Mouse (Mus musculus) kidney, postnatal 0 days (tissue): ENCODE data around the gene Dhx37. TPM values are rescaled to one million over a fixed set of nuclear protein-coding genes. Genes with fewer than 3 reads are reported as not detected.
"Not testable (repeated sequence)": the region's sequence is repeated elsewhere in the genome, so short reads cannot be mapped to it uniquely, and the experiment has no call there.

Source experiments
- ATAC-seq: fragments of 200-750 bp; cut with Nextera tagmentation; replicated peaks from 2 replicates; pipeline ENCODE4 v1.8.0; 2017; ENCODE audit warnings: low read depth, moderate number of reproducible peaks, moderate TSS enrichment, moderate library complexity; ENCODE audit not compliant: low FRiP score
- DNase-seq: peaks from one replicate; pipeline ENCODE4 v3.0.0-alpha.2; 2016; ENCODE audit warnings: low spot score
- H3K27ac ChIP-seq: fragments of 300-500 bp; sonication (generic); 2 replicates; pipeline ENCODE4 v1.5.1; 2014; ENCODE audit warnings: mild to moderate bottlenecking
- H3K27me3 ChIP-seq: fragments of 300-500 bp; sonication (generic); 2 replicates; pipeline ENCODE4 v1.6.1; 2014; ENCODE audit warnings: low read length, mixed read lengths; ENCODE audit not compliant: insufficient read depth
- H3K36me3 ChIP-seq: fragments of 300-500 bp; sonication (generic); 2 replicates; pipeline ENCODE4 v1.6.1; 2014; ENCODE audit warnings: low read length, mixed read lengths; ENCODE audit not compliant: insufficient read depth
- H3K4me1 ChIP-seq: fragments of 300-500 bp; sonication (generic); replicated peaks from 2 replicates; pipeline ENCODE4 v1.6.1; 2014; ENCODE audit warnings: antibody characterized with exemption, low read length, mixed read lengths; ENCODE audit not compliant: insufficient read depth
- H3K4me2 ChIP-seq: fragments of 300-500 bp; sonication (generic); 2 replicates; pipeline ENCODE4 v1.6.1; 2014; ENCODE audit warnings: mild to moderate bottlenecking, low read length, moderate library complexity, mixed read lengths
- H3K4me3 ChIP-seq: fragments of 300-500 bp; sonication (generic); replicated peaks from 2 replicates; pipeline ENCODE4 v1.5.1; 2014; ENCODE audit warnings: low read depth, low read length
- H3K9ac ChIP-seq: fragments of 300-500 bp; sonication (generic); 2 replicates; pipeline ENCODE4 v1.6.1; 2014; ENCODE audit warnings: low read depth, low read length
- H3K9me3 ChIP-seq: fragments of 300-500 bp; sonication (generic); replicated peaks from 2 replicates; pipeline ENCODE4 v1.6.1; 2016; ENCODE audit warnings: low read length, inconsistent platforms, mixed read lengths
- CTCF ChIP-seq: IDR thresholded peaks from 2 replicates; pipeline ENCODE4 v1.5.1; 2016; ENCODE audit warnings: antibody characterized with exemption, low read depth, mild to moderate bottlenecking, moderate library complexity
- WGBS: fragments of 180-500 bp; shearing (Covaris S2); extraction: QIAGEN DNeasy Blood & Tissue Kit; methylation state at CpG from one replicate; pipeline ENCODE4 v1.1.7; 2014; 5-methylcytosine and 5-hydroxymethylcytosine counted together
- polyA plus RNA-seq: library from polyadenylated mRNA; unstranded; fragments of >200 nt; fragmentation: Nextera tagmentation; extraction: Ambion mirVana; gene quantifications from 2 replicates; pipeline ENCODE4 v1.2.1, GENCODE M21; 2015

The Dhx37 gene
- polyA plus RNA-seq, 1 experiment from 2014 or later = 7.2 TPM

DNA sequence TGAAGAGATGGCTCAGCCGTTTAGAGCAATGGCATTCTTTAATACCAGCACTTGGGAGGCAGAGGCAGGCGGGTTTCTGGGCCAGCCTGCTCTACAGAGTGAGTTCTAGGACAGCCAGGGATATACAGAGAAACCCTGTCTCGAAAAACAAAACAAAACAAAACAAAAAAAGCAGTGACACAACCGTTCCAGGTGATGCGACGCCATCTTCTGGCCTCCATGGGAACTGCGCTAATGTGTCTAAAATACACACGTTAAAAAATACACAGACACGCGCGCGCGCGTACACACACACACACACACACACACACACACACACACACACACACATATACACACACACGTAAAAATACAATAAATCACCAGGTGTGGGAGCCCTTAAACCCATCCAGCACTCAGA, 426 bp upstream of the Dhx37 start:
- ATAC-seq = not testable (repeated sequence)

DNA sequence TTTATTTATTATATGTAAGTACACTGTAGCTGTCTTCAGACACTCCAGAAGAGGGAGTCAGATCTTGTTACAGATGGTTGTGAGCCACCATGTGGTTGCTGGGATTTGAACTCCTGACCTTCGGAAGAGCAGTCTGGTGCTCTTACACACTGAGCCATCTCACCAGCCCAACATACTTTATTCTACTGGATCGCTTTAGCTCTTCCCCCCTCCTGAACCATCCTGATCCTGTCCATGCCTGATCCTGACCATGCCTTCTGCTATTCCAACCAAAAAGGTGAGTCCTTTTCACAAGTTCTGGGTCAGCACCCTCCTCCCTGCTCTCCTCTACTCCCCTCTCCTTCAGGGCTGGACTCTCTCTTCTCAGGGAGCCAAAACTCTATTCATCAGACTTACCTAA, 1.6 kb downstream of the Dhx37 start:
- H3K36me3 ChIP-seq = peaks cover 26% of the 10 kb centered on the region
- H3K9me3 ChIP-seq, H3K4me1 ChIP-seq, H3K4me3 ChIP-seq, H3K27ac ChIP-seq, H3K4me2 ChIP-seq, ATAC-seq, DNase-seq, H3K27me3 ChIP-seq, H3K9ac ChIP-seq: not testable (repeated sequence)
- 95% methylated on average over 2 of the region's 2 CpGs for WGBS

More for the DNA sequence above, 426 bp upstream of the Dhx37 start:
- WGBS = 60% methylated on average over 15 of the region's 15 CpGs
- peaks cover 14% of the 10 kb centered on the region for H3K36me3 ChIP-seq
- not testable (repeated sequence) for DNase-seq, H3K27ac ChIP-seq, H3K27me3 ChIP-seq, H3K4me1 ChIP-seq, H3K4me2 ChIP-seq, H3K9ac ChIP-seq, H3K9me3 ChIP-seq
- peak overlapping the region; percentile 51; the same call in 1 of the 2 replicates for H3K4me3 ChIP-seq
- TF ChIP-seq CTCF = peak; percentile 45

DNA sequence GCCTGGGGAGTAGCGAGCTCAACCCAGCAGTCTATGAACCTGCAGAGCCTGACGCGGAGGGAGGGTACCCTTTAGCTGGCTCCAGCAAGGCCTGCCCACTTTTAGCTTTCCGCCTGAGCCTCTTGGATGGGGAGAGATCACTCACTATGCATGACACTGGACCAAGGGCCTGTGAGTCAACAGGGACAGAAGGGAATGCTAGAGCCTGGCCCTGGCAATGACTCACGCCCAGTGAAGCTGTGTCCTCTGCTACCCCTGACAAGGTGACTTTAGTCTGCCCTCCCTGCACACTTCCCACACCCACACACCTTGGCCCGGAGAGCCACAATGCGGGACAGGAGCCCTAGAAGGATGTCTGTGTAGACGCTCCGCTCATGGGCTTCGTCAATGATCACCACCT, 7.6 kb downstream of the Dhx37 start:
- Histone ChIP-seq H3K27me3 (no peaks in the 10 kb centered on the region), H3K9me3 (no peaks in the 10 kb centered on the region), H3K4me1 (no peaks in the 10 kb centered on the region), H3K4me2 (no peak overlapping the region), H3K36me3 (peaks cover 71% of the 10 kb centered on the region), H3K27ac (no peak overlapping the region), H3K9ac (no peak overlapping the region), H3K4me3 (no peak overlapping the region)
- WGBS = 94% methylated on average over 10 of the region's 10 CpGs
- DNase-seq (no peak), ATAC-seq (no peak)
- TF ChIP-seq CTCF = no peak

DNA sequence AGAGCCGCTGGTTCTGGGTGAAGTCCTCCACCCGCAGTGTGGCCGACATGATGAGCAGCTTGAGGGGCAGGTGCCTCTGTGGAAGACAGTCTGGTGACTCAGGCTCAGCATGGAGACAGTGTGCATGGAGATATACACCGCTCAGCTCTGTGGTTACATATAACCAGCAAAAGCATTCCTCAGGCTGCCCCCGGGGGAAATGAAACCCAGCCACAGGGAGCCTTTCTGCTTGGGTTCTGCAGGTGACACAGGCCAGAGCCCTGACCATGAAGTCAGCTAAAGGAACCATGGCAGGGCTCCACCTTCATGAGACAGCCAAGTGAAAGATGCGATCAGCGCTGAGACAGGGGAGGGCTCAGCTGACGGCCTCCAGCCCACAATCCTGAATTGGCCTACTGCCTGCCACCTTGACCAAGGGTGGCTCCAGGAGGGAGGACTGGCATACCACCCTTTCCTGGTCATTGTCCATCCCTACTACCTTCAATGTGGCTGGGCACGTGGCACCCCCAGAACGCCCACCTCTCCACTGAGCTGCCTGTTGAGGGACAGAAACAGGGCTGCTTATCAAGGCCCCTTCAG, 8.1 kb downstream of the Dhx37 start:
- no peak overlapping the region for H3K4me2 ChIP-seq
- TF ChIP-seq CTCF = no peak
- H3K4me3 ChIP-seq = no peak overlapping the region
- ATAC-seq (no peak), DNase-seq (no peak)
- H3K27ac ChIP-seq = no peak overlapping the region
- 93% methylated on average over 10 of the region's 10 CpGs for WGBS
- no peaks in the 10 kb centered on the region for H3K9me3 ChIP-seq
- H3K27me3 ChIP-seq = no peaks in the 10 kb centered on the region
- H3K36me3 ChIP-seq = peaks cover 75% of the 10 kb centered on the region
- no peaks in the 10 kb centered on the region for H3K4me1 ChIP-seq
- H3K9ac ChIP-seq = no peak overlapping the region

DNA sequence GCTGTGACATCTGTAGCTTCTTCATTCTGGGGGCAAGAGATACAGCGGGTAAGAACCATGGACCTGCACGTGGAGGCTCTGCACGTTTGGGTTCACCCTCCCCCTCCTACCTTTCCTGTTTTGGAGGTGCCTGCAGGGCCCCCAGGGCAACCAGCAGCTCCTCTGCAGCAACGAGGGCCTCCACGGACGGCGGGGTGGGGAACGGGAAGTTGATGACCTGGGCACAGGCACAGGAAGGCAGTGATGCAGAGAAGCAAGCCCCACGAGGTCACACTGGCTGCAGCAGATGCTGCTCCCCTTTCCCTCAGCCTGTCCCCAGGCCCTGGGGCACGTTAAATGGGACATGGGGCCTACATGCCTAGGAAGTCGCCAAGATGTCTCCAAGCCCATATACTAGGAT, 14.8 kb downstream of the Dhx37 start:
- Histone ChIP-seq H3K27me3 (no peaks in the 10 kb centered on the region), H3K4me1 (no peaks in the 10 kb centered on the region), H3K4me2 (no peak overlapping the region), H3K36me3 (peaks cover 76% of the 10 kb centered on the region), H3K27ac (no peak overlapping the region), H3K4me3 (no peak overlapping the region), H3K9ac (no peak overlapping the region), H3K9me3 (no peaks in the 10 kb centered on the region)
- TF ChIP-seq CTCF = no peak
- WGBS = 64% methylated on average over 11 of the region's 11 CpGs
- DNase-seq = no peak
- no peak for ATAC-seq

DNA sequence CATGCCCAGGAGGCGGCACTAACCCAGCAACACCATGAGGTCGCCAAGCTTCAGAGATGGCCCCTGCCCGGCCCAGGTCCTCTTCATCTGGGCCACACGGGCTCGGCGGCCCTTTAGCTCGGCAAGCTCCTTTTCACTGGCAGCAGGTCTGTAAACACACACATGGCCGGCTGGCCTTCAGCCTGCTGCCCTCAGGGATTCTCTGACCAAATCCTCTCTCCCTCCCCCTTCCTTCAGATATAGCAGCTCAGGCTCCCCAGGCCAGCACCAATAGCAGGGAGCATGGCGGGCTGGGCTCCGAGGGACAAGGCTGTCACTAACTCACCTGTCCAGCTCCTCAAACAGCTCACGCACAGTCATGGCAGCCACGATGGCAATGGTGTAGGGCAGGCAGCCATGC, 15.3 kb downstream of the Dhx37 start:
- WGBS = 90% methylated on average over 12 of the region's 12 CpGs
- Histone ChIP-seq H3K9me3 (no peaks in the 10 kb centered on the region), H3K4me2 (no peak overlapping the region), H3K27me3 (no peaks in the 10 kb centered on the region), H3K9ac (no peak overlapping the region), H3K27ac (no peak overlapping the region), H3K4me1 (no peaks in the 10 kb centered on the region), H3K36me3 (peaks cover 74% of the 10 kb centered on the region), H3K4me3 (no peak overlapping the region)
- ATAC-seq = no peak
- no peak for DNase-seq
- no peak for TF ChIP-seq CTCF

DNA sequence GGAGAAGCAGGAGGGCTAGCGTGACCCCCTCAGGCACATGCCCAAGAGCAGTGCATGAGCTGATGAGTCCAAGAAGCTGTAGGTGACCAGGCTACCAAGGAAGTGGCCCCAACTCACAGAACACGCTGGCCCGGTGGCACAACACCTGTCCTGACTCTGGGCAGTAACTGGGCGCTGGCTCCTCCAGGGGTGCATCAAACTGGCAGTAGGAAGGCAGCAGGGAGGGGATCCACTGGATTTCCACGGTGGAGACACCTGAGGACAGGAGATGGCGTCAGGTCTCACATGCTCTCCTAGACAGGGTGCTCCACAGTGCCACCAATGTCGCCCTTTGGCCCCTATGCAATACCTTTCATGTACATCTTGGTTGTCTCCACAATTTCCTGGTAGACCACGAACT, 17.7 kb downstream of the Dhx37 start:
- Histone ChIP-seq H3K4me1 (no peaks in the 10 kb centered on the region), H3K27me3 (no peaks in the 10 kb centered on the region), H3K36me3 (peaks cover 60% of the 10 kb centered on the region), H3K9me3 (no peaks in the 10 kb centered on the region), H3K4me2 (no peak overlapping the region), H3K9ac (no peak overlapping the region), H3K4me3 (no peak overlapping the region), H3K27ac (no peak overlapping the region)
- no peak for ATAC-seq
- 92% methylated on average over 8 of the region's 8 CpGs for WGBS
- no peak for TF ChIP-seq CTCF
- no peak for DNase-seq
